In genomic region chr8:98566661-98567060, GRCm38 (mm10) we compare ENCODE assay signal across 11 mouse cellular contexts.
"Had no signal": no experiment of that assay in that cellular context is flagged by ENCODE, and none has a peak within 500 bp of the region (broad histone marks: within the 10 kb centered on the region; RNA-seq: fewer than 3 reads in every experiment).

No protein-coding gene starts in this region.

- H3K4me2 ChIP-seq: liver, embryonic 13.5 days; midbrain, embryonic 13.5 days; stomach, embryonic 15.5 days had no signal

- H3K9ac ChIP-seq: liver, embryonic 13.5 days; liver, postnatal 0 days; midbrain, embryonic 13.5 days; stomach, embryonic 15.5 days had no signal

- H3K27ac ChIP-seq: left cerebral cortex, adult 2 months; limb, embryonic 10.5 days; liver, embryonic 13.5 days; midbrain, embryonic 13.5 days; stomach, embryonic 15.5 days had no signal

- H3K9me3 ChIP-seq: limb, embryonic 10.5 days; liver, embryonic 13.5 days; midbrain, embryonic 13.5 days; stomach, embryonic 15.5 days had no signal

- ATAC-seq: liver, postnatal 0 days; midbrain, embryonic 13.5 days had no signal

- H3K4me1 ChIP-seq: limb, embryonic 10.5 days; liver, embryonic 13.5 days; midbrain, embryonic 13.5 days; stomach, embryonic 15.5 days had no signal

- DNase-seq: kidney, adult 2 months; kidney, postnatal 25 days; liver, embryonic 13.5 days; liver, postnatal 0 days; right cerebral cortex, postnatal 14 days; thymus, adult 2 months; thymus, postnatal 25 days had no signal

- H3K4me3 ChIP-seq: left cerebral cortex, adult 2 months; limb, embryonic 10.5 days; liver, embryonic 13.5 days; midbrain, embryonic 13.5 days; stomach, embryonic 15.5 days had no signal

- H3K36me3 ChIP-seq: limb, embryonic 10.5 days; liver, embryonic 13.5 days; midbrain, embryonic 13.5 days; stomach, embryonic 15.5 days had no signal

- H3K27me3 ChIP-seq: liver, embryonic 13.5 days; midbrain, embryonic 13.5 days; stomach, embryonic 15.5 days had no signal
